Mouse (Mus musculus) gastrocnemius, adult 2 months (tissue): ENCODE results near the gene Hoxa2. TPM values are rescaled to one million over a fixed set of nuclear protein-coding genes. Genes with fewer than 3 reads are reported as not detected.
A peak's percentile ranks its signal among the peaks of the same experiment; 100 is the strongest.

Experiments used
- DNase-seq: peaks from one replicate; pipeline ENCODE4 v3.0.0; 2022
- H3K27ac ChIP-seq: fragments of 200-600 bp; 2 replicates; pipeline ENCODE4 v1.8.1; 2022; ENCODE audit warnings: mild to moderate bottlenecking
- H3K4me3 ChIP-seq: fragments of 200-600 bp; 2 replicates; pipeline ENCODE4 v1.8.1; 2022; ENCODE audit warnings: mild to moderate bottlenecking, moderate library complexity
- CTCF ChIP-seq: fragments of 200-600 bp; IDR thresholded peaks from 2 replicates; pipeline ENCODE4 v1.8.1; 2022; ENCODE audit warnings: antibody characterized with exemption, mild to moderate bottlenecking, moderate library complexity
- intact Hi-C: fragments of 180-260 bp; cut with DNase I; formaldehyde crosslinking; loops from one replicate; pipeline ENCODE4 v1.15.1; 2025
- total RNA-seq, 2 experiments: library from RNA; stranded (reverse); gene quantifications; 2 replicates each; pipeline ENCODE4 v1.2.3; 2021

The Hoxa2 gene
- total RNA-seq, 2 experiments from 2014 or later, result 0.47 to 0.56 TPM

- peak; percentile 84 for DNase-seq
- no peak for TF ChIP-seq CTCF
- Histone ChIP-seq H3K4me3 (peak within 1 kb of the TSS; percentile 88), H3K27ac (peak within 1 kb of the TSS; percentile 90)
- intact Hi-C loops, result loop anchor here (5.0 kb wide), 1 partner anchor 146 kb away; the partner anchor contains the start of gene Skap2
These were observed 6.2 kb downstream of the Hoxa2 start, which contains the start of gene Hoxa1 for GRCm38 (mm10) chr6:52158276-52159051. Gene Hoxa1 (minus strand): TSS chr6:52158317.

DNA sequence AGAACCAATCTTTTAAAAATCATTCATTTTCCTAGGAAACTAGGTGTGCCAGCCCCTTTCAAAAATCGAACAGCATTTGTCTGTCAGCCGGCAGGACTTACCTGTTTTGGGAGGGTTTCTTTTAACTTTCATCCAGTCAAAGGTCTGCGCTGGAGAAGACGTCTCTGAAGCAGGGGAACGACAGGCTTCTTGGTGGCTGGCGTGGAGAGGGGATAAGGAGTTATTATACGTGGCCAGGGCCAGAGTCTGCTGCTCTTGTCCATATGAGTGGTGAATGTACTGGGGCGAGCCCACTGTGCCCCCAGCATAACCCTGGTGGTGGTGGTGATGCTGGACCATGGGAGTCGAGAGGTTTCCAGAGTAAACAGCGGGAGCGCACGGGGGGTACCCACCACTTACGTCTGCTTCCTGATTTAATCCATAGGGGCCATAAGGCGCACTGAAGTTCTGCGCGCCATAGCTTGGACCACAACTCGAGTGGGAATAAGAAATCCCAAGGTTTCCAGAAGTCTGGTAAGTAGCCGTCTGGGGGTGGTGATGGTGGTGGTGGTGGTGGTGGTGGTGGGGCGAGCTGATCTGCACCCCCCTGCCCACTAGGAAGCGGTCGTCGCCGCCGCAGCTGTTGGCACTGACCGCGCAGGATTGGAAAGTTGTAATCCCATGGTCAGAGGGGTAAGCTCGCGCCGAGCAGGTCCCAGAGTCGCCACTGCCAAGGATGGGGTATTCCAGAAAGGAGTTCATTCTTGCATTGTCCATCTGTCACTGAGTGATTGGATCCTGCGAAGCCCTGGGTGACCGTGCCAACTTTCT, 7.0 kb downstream of the Hoxa2 start:
- Histone ChIP-seq H3K4me3 (peak overlapping the region; percentile 88), H3K27ac (peak overlapping the region; percentile 90)
- intact Hi-C loops, result loop anchor here (5.0 kb wide), 1 partner anchor 145 kb away; the partner anchor contains the start of gene Skap2
- TF ChIP-seq CTCF, result no peak
- no peak for DNase-seq

- DNase-seq, result no peak
- Histone ChIP-seq H3K27ac (no peak overlapping the region), H3K4me3 (no peak overlapping the region)
- no peak for TF ChIP-seq CTCF
- intact Hi-C loops, result loop anchor here (5.0 kb wide), 1 partner anchor 144 kb away; the partner anchor contains the start of gene Skap2
These were observed 8.0 kb downstream of the Hoxa2 start for GRCm38 (mm10) chr6:52156551-52157200.

GRCm38 (mm10) chr6:52155471-52155870, 9.2 kb downstream of the Hoxa2 start:
- TF ChIP-seq CTCF, result no peak
- intact Hi-C loops, result loop anchor here (5.0 kb wide), 1 partner anchor 143 kb away; the partner anchor contains the start of gene Skap2
- no peak overlapping the region for H3K27ac ChIP-seq
- no peak overlapping the region for H3K4me3 ChIP-seq
- DNase-seq, result no peak

DNA sequence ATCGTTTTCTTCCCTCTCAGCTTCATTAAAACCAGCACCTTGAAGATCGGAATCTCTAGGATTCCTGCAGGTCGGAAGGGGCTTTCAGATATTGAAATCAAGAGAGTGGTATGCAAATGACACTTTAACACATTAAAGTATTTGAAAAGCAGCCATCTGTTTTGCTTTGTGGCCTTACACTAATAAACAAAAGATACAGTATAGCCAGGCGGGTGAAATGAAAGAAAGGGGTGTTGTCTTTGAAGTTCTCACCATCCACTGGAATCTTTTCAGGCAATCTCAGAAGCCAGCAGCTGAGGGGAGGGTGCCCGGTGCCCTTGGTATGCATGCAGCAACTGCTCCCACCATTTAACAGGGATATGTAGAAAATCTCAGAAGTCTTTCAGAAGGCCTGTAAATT, 10.6 kb downstream of the Hoxa2 start:
- intact Hi-C loops, result no loop called here
- no peak for TF ChIP-seq CTCF
- Histone ChIP-seq H3K4me3 (no peak overlapping the region), H3K27ac (no peak overlapping the region)
- DNase-seq, result no peak

- Histone ChIP-seq H3K27ac (no peak overlapping the region), H3K4me3 (no peak overlapping the region)
- no peak for TF ChIP-seq CTCF
- intact Hi-C loops, result no loop called here
- no peak for DNase-seq
These were observed 11.4 kb downstream of the Hoxa2 start for GRCm38 (mm10) chr6:52153270-52153669.

GRCm38 (mm10) chr6:52152226-52153193, 12.1 kb downstream of the Hoxa2 start:
- TF ChIP-seq CTCF, result no peak
- intact Hi-C loops, result no loop called here
- H3K27ac ChIP-seq, result no peak overlapping the region

DNA sequence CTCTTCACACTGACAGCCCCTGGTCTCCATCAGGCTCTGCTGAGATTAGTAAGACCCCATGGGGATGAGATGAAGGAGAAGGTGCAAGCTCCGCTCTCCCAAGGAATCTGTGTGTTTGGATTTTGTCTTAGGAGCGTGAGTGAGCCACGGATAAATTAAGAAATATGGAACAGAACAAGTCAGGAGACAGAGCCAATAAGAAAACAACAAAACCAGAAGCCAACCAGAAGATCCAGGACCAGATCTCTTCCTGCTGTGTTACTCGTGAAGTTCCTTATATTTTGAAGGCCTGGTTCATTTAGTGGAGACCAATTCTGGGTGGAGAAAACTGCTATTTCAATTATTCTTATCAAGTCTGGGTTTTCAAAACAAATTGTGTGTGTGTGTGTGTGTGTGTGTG, 13.1 kb downstream of the Hoxa2 start:
- intact Hi-C loops, result no loop called here
- no peak for DNase-seq
- H3K4me3 ChIP-seq, result no peak overlapping the region
- H3K27ac ChIP-seq, result no peak overlapping the region
- TF ChIP-seq CTCF, result no peak

More at GRCm38 (mm10) chr6:52152226-52153193, 12.1 kb downstream of the Hoxa2 start:
- no peak overlapping the region for H3K4me3 ChIP-seq
- no peak for DNase-seq

GRCm38 (mm10) chr6:52150401-52150966, 14.1 kb downstream of the Hoxa2 start:
- no peak overlapping the region for H3K4me3 ChIP-seq
- H3K27ac ChIP-seq, result no peak overlapping the region
- intact Hi-C loops, result no loop called here
- no peak for TF ChIP-seq CTCF
- DNase-seq, result no peak

- intact Hi-C loops, result no loop called here
- no peak for TF ChIP-seq CTCF
- Histone ChIP-seq H3K27ac (no peak overlapping the region), H3K4me3 (no peak overlapping the region)
- DNase-seq, result no peak
These were observed 25.5 kb downstream of the Hoxa2 start for GRCm38 (mm10) chr6:52139115-52139514.

DNA sequence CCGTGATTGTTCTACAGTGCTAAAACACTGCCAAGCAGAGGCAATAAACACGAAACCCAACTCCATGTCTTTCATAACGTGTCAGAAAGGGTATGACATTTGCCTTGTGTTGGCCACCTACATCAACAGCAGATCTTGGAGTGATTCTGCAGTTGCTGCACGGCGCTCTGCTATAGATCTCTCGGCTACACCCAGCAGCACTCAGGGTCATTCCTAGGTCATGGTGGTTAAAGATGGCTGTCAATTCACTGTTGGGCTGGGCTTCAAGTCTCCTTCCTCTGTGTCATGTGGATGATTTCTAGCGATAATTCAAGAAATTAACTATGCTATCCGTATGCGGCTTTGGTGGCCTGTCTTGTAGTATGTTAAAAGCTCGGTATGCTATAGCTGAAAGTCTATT, 26.1 kb downstream of the Hoxa2 start:
- H3K27ac ChIP-seq, result no peak overlapping the region
- intact Hi-C loops, result no loop called here
- TF ChIP-seq CTCF, result no peak
- no peak for DNase-seq
- H3K4me3 ChIP-seq, result no peak overlapping the region
